Mouse (Mus musculus): ENCODE measurements around the gene Olfr71. TPM values are rescaled to one million over a fixed set of nuclear protein-coding genes. Genes with fewer than 3 reads are reported as not detected.

Gene Olfr71
- total and polyA plus RNA-seq, 2 experiments from 2014 or later = not detected

GRCm38 (mm10) chr4:43722191-43722590 lies 12.1 kb upstream of the Olfr71 start:
- ATAC-seq (ENCODE audit: low FRiP score) (no peak), DNase-seq (ENCODE audit: low spot score) (no peak)
- H3K9ac ChIP-seq (replicated peaks; ENCODE audit: low read length, poor library complexity, severe bottlenecking) = no peak overlapping the region
- H3K4me3 ChIP-seq (ENCODE audit: low read depth, low read length) = no peak overlapping the region
- no peak overlapping the region for H3K27ac ChIP-seq (ENCODE audit: low read depth, low read length)
- H3K36me3 ChIP-seq (ENCODE audit: insufficient read depth, low read length) = no peaks in the 10 kb centered on the region
- no peaks in the 10 kb centered on the region for H3K27me3 ChIP-seq (ENCODE audit: insufficient read depth, low read length)
- TF ChIP-seq CTCF (IDR thresholded peaks at IDR 0.05) = no peak
- 84% methylated on average over 4 of the region's 4 CpGs for WGBS
- no peaks in the 10 kb centered on the region for H3K4me1 ChIP-seq (ENCODE audit: insufficient read depth, low read length)
- H3K4me2 ChIP-seq (ENCODE audit: low read depth, low read length, poor library complexity, severe bottlenecking) = no peak overlapping the region
- no peaks in the 10 kb centered on the region for H3K9me3 ChIP-seq (ENCODE audit: low read length)

GRCm38 (mm10) chr4:43720491-43721228 lies 10.6 kb upstream of the Olfr71 start:
- ATAC-seq (ENCODE audit: low FRiP score) = no peak
- Histone ChIP-seq H3K4me3 (ENCODE audit: low read depth, low read length) (no peak overlapping the region), H3K4me1 (ENCODE audit: insufficient read depth, low read length) (no peaks in the 10 kb centered on the region), H3K9me3 (ENCODE audit: low read length) (no peaks in the 10 kb centered on the region), H3K36me3 (ENCODE audit: insufficient read depth, low read length) (no peaks in the 10 kb centered on the region), H3K9ac (replicated peaks; ENCODE audit: low read length, poor library complexity, severe bottlenecking) (no peak overlapping the region), H3K27me3 (ENCODE audit: insufficient read depth, low read length) (no peaks in the 10 kb centered on the region), H3K4me2 (ENCODE audit: low read depth, low read length, poor library complexity, severe bottlenecking) (no peak overlapping the region), H3K27ac (ENCODE audit: low read depth, low read length) (no peak overlapping the region)
- WGBS = 53% methylated on average over 14 of the region's 16 CpGs
- no peak for TF ChIP-seq CTCF (IDR thresholded peaks at IDR 0.05)
- DNase-seq (ENCODE audit: low spot score) = peak; percentile 18

DNA sequence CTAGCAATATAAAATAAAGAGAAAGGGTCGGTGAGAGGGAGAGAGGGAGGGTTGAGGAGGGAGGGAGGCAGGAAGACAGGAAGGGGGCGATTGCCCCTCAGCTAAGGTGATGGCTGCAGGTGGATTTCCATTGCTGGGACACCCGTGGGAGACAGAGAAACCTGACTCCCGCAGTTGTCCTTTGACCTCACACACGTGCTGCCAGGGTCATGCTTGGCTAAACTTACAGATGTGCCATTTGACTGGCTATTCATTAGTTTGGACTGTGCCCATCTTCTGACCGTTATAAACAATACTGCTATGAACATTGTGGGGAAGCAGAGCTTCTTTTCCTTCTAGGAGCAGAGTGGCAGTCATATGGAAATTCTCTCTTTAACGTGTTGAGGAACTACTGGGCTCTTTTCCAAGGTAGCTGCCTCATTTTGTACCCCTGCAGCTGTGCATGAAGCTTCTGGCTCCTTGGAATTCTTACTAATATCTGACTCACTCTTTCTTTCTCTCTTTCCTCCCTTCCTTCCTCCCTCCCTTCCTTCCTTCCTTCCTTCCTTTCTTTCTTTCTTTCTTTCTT lies 3.7 kb upstream of the Olfr71 start:
- H3K27ac ChIP-seq (ENCODE audit: low read depth, low read length) = no peak overlapping the region
- no peak overlapping the region for H3K4me2 ChIP-seq (ENCODE audit: low read depth, low read length, poor library complexity, severe bottlenecking)
- no peak overlapping the region for H3K9ac ChIP-seq (replicated peaks; ENCODE audit: low read length, poor library complexity, severe bottlenecking)
- H3K27me3 ChIP-seq (ENCODE audit: insufficient read depth, low read length) = no peaks in the 10 kb centered on the region
- ATAC-seq (ENCODE audit: low FRiP score) = no peak
- H3K4me1 ChIP-seq (ENCODE audit: insufficient read depth, low read length) = no peaks in the 10 kb centered on the region
- H3K4me3 ChIP-seq (ENCODE audit: low read depth, low read length) = no peak overlapping the region
- 42% methylated on average over 7 of the region's 7 CpGs for WGBS
- H3K36me3 ChIP-seq (ENCODE audit: insufficient read depth, low read length) = no peaks in the 10 kb centered on the region
- TF ChIP-seq CTCF (IDR thresholded peaks at IDR 0.05) = no peak
- H3K9me3 ChIP-seq (ENCODE audit: low read length) = no peaks in the 10 kb centered on the region
- no peak for DNase-seq (ENCODE audit: low spot score)

DNA sequence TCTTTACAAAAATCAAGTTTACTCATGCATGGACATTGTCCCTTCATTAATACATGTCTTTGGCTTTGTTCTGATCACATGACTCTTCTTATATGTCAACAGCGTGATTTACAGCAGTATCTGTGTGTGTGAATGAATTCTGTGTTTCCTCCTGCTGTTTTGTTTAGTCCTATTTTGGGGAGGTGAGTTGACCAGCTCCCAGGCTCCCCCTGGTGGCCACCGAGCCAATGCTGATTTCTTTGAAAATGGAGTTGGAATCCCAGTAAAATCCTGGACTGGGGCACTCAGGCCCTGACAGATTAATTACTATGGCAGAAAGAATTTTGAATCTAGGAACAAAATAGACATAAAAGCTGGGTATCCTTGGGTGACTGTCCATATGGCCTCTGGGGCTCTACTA lies 1.8 kb upstream of the Olfr71 start:
- 0% methylated on average over 2 of the region's 2 CpGs for WGBS
- TF ChIP-seq CTCF (IDR thresholded peaks at IDR 0.05) = peak; percentile 88

GRCm38 (mm10) chr4:43705991-43706390 lies 4.1 kb downstream of the Olfr71 start:
- Histone ChIP-seq H3K27ac (ENCODE audit: low read depth, low read length) (no peak overlapping the region), H3K36me3 (ENCODE audit: insufficient read depth, low read length) (no peaks in the 10 kb centered on the region), H3K27me3 (ENCODE audit: insufficient read depth, low read length) (no peaks in the 10 kb centered on the region), H3K4me3 (ENCODE audit: low read depth, low read length) (no peak overlapping the region), H3K9me3 (ENCODE audit: low read length) (no peaks in the 10 kb centered on the region), H3K4me1 (ENCODE audit: insufficient read depth, low read length) (no peaks in the 10 kb centered on the region), H3K4me2 (ENCODE audit: low read depth, low read length, poor library complexity, severe bottlenecking) (no peak overlapping the region), H3K9ac (replicated peaks; ENCODE audit: low read length, poor library complexity, severe bottlenecking) (no peak overlapping the region)
- no peak for ATAC-seq (ENCODE audit: low FRiP score)
- no peak for DNase-seq (ENCODE audit: low spot score)
- WGBS = 84% methylated on average over 13 of the region's 13 CpGs
- no peak for TF ChIP-seq CTCF (IDR thresholded peaks at IDR 0.05)

More for the DNA sequence above, 1.8 kb upstream of the Olfr71 start:
- no peak overlapping the region for H3K27ac ChIP-seq (ENCODE audit: low read depth, low read length)
- DNase-seq (ENCODE audit: low spot score) (peak; percentile 65), ATAC-seq (ENCODE audit: low FRiP score) (no peak)
- no peak overlapping the region for H3K4me2 ChIP-seq (ENCODE audit: low read depth, low read length, poor library complexity, severe bottlenecking)
- H3K4me3 ChIP-seq (ENCODE audit: low read depth, low read length) = no peak overlapping the region
- no peaks in the 10 kb centered on the region for H3K27me3 ChIP-seq (ENCODE audit: insufficient read depth, low read length)
- no peaks in the 10 kb centered on the region for H3K4me1 ChIP-seq (ENCODE audit: insufficient read depth, low read length)
- no peaks in the 10 kb centered on the region for H3K36me3 ChIP-seq (ENCODE audit: insufficient read depth, low read length)
- H3K9ac ChIP-seq (replicated peaks; ENCODE audit: low read length, poor library complexity, severe bottlenecking) = no peak overlapping the region
- H3K9me3 ChIP-seq (ENCODE audit: low read length) = no peaks in the 10 kb centered on the region

- Histone ChIP-seq H3K27me3 (ENCODE audit: insufficient read depth, low read length) (no peaks in the 10 kb centered on the region), H3K4me3 (ENCODE audit: low read depth, low read length) (no peak overlapping the region), H3K9me3 (ENCODE audit: low read length) (no peaks in the 10 kb centered on the region), H3K9ac (replicated peaks; ENCODE audit: low read length, poor library complexity, severe bottlenecking) (no peak overlapping the region), H3K4me2 (ENCODE audit: low read depth, low read length, poor library complexity, severe bottlenecking) (no peak overlapping the region), H3K27ac (ENCODE audit: low read depth, low read length) (no peak overlapping the region), H3K4me1 (ENCODE audit: insufficient read depth, low read length) (no peaks in the 10 kb centered on the region), H3K36me3 (ENCODE audit: insufficient read depth, low read length) (no peaks in the 10 kb centered on the region)
- DNase-seq (ENCODE audit: low spot score) = no peak
- no peak for TF ChIP-seq CTCF (IDR thresholded peaks at IDR 0.05)
- whole genome bisulfite sequencing = 67% methylated on average over 8 of the region's 8 CpGs
- ATAC-seq (ENCODE audit: low FRiP score) = no peak
Observed at GRCm38 (mm10) chr4:43703851-43704250, 6.2 kb downstream of the Olfr71 start.
